Mouse (Mus musculus) lung, postnatal 0 days (tissue): Measurements from ENCODE around the gene Tmc6. TPM values are rescaled to one million over a fixed set of nuclear protein-coding genes. Genes with fewer than 3 reads are reported as not detected.

Source experiments
- ATAC-seq: fragments of 200-750 bp; cut with Nextera tagmentation; 2 replicates; pipeline ENCODE4 v1.8.0; 2017; ENCODE audit warnings: moderate library complexity
- DNase-seq: peaks from one replicate; pipeline ENCODE4 v3.0.0-alpha.2; 2016; ENCODE audit warnings: low spot score
- H3K27ac ChIP-seq: fragments of 300-500 bp; sonication (generic); 2 replicates; pipeline ENCODE4 v1.5.1; 2014; ENCODE audit warnings: antibody characterized with exemption, mild to moderate bottlenecking, low read length, mixed read lengths
- H3K27me3 ChIP-seq: fragments of 300-500 bp; sonication (generic); replicated peaks from 2 replicates; pipeline ENCODE4 v1.6.1; 2014; ENCODE audit warnings: low read length, mixed read lengths; ENCODE audit not compliant: insufficient read depth
- H3K36me3 ChIP-seq: fragments of 300-500 bp; sonication (generic); 2 replicates; pipeline ENCODE4 v1.6.1; 2014; ENCODE audit warnings: low read length, mixed read lengths; ENCODE audit not compliant: insufficient read depth
- H3K4me1 ChIP-seq: fragments of 300-500 bp; sonication (generic); 2 replicates; pipeline ENCODE4 v1.6.1; 2014; ENCODE audit warnings: antibody characterized with exemption, low read depth, low read length, mixed read lengths; ENCODE audit not compliant: insufficient read depth
- H3K4me2 ChIP-seq: fragments of 300-500 bp; sonication (generic); replicated peaks from 2 replicates; pipeline ENCODE4 v1.6.1; 2014; ENCODE audit warnings: low read depth, mild to moderate bottlenecking, low read length, moderate library complexity, mixed read lengths
- H3K4me3 ChIP-seq: fragments of 300-500 bp; sonication (generic); 2 replicates; pipeline ENCODE4 v1.5.1; 2014; ENCODE audit warnings: low read depth, low read length
- H3K9ac ChIP-seq: fragments of 300-500 bp; sonication (generic); replicated peaks from 2 replicates; pipeline ENCODE4 v1.6.1; 2014; ENCODE audit warnings: low read depth, mild to moderate bottlenecking
- H3K9me3 ChIP-seq: fragments of 300-500 bp; sonication (generic); 2 replicates; pipeline ENCODE4 v1.6.1; 2016; ENCODE audit warnings: low read length, mixed read lengths
- CTCF ChIP-seq: IDR thresholded peaks from 2 replicates; pipeline ENCODE4 v1.5.1; 2016; ENCODE audit warnings: antibody characterized with exemption, mild to moderate bottlenecking
- EP300 ChIP-seq: IDR thresholded peaks from 2 replicates; pipeline ENCODE4 v1.6.1; 2016; ENCODE audit warnings: antibody characterized with exemption, mild to moderate bottlenecking, control low read depth
- WGBS: fragments of 180-500 bp; shearing (Covaris S2); extraction: QIAGEN DNeasy Blood & Tissue Kit; methylation state at CpG from one replicate; pipeline ENCODE4 v1.1.7; 2014; 5-methylcytosine and 5-hydroxymethylcytosine counted together
- polyA plus RNA-seq: library from polyadenylated mRNA; unstranded; fragments of >200 nt; fragmentation: Nextera tagmentation; extraction: Ambion mirVana; gene quantifications from 2 replicates; pipeline ENCODE4 v1.2.1, GENCODE M21; 2015

Gene Tmc6
- polyA plus RNA-seq, 1 experiment from 2014 or later: 34.8 TPM

DNA sequence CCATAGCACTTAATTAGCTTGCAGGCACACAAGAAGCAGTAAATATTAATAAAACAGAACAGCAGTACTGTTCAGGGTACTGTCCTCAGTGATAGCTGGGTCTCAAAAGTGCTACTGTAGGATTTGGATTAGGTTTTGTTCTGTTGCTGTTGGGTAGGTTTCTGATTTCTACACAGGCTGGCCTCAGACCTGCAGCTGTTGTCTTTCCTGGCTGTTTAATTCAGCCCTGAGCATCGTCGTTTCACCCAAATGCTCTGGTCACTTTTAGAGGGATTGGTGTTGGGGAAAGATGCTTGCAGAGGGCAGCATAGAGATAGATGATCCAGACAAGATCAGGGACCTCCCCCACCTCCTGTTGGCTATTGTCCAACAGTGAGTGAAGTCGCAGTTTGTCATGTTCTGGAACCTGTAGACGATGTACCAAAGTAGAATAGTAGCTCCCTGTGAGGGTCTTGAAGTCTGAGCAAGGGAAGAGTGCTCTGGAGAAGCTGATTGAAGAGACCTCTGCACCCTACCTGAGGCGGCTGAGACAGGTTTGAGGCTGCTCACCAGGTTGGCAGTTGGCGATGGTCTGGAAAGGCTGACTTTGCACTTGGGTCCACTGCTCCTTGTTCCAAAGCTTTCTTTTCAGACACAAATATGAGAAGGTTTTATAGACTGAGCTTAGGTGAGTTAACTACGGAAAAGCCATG is 52.1 kb downstream of the Tmc6 start:
- H3K9ac ChIP-seq: no peak overlapping the region
- no peaks in the 10 kb centered on the region for H3K9me3 ChIP-seq
- TF ChIP-seq EP300: no peak
- no peak for TF ChIP-seq CTCF
- H3K4me1 ChIP-seq: no peaks in the 10 kb centered on the region
- 73% methylated on average over 7 of the region's 7 CpGs for WGBS
- no peak overlapping the region for H3K4me3 ChIP-seq
- no peaks in the 10 kb centered on the region for H3K27me3 ChIP-seq
- ATAC-seq (peak; percentile 42), DNase-seq (no peak)
- H3K27ac ChIP-seq: peak overlapping the region; percentile 70
- H3K36me3 ChIP-seq: no peaks in the 10 kb centered on the region
- no peak overlapping the region for H3K4me2 ChIP-seq

DNA sequence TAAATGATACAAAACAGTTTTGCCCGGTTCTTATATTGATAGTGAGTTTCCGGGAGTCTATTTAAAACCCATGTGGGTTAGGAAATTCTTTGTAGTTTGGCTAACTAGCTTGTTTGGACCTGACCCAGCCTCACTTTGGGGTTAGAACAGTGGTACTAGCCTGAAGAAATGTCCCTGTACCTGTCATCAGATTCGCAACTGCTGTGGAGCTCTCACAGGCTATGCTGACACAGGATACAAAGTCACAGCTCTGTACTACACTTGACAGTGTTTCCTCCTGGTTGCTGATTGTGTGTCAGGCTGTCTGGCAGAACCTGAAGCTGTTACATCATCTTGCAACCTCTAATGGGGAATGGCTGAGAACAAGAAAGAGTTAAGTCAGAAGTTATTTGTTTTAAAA is 52.7 kb downstream of the Tmc6 start:
- H3K27ac ChIP-seq: peak overlapping the region; percentile 70; the same call in 1 of the 2 replicates
- H3K9ac ChIP-seq: no peak overlapping the region
- no peaks in the 10 kb centered on the region for H3K36me3 ChIP-seq
- H3K4me1 ChIP-seq: no peaks in the 10 kb centered on the region
- ATAC-seq (peak; percentile 85), DNase-seq (peak; percentile 86)
- no peak overlapping the region for H3K4me2 ChIP-seq
- TF ChIP-seq EP300 (0 out of 2 replicates have a peak, but pooled peaks have one; percentile 14), CTCF (no peak)
- H3K27me3 ChIP-seq: no peaks in the 10 kb centered on the region
- no peak overlapping the region for H3K4me3 ChIP-seq
- no peaks in the 10 kb centered on the region for H3K9me3 ChIP-seq
- WGBS: 58% methylated on average over 3 of the region's 3 CpGs

DNA sequence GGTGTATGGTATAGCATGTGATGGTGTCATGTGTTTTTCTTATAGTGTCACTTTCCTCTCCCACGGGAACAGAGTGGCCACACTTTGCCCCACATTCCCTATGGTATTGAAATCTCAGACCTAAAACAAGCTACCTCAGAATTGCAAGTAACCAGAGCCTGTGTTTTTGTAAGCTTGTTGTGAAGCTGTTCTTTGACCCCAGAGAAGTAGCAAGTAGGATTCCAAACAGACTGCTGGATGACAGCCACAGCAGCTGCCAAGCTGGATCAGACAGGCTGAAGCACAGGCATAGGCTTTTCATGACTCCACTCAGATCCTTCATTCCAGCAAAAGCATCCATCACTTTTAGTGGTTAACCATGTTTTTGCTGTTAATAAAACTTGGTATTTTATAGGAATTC is 53.2 kb downstream of the Tmc6 start:
- no peaks in the 10 kb centered on the region for H3K36me3 ChIP-seq

DNA sequence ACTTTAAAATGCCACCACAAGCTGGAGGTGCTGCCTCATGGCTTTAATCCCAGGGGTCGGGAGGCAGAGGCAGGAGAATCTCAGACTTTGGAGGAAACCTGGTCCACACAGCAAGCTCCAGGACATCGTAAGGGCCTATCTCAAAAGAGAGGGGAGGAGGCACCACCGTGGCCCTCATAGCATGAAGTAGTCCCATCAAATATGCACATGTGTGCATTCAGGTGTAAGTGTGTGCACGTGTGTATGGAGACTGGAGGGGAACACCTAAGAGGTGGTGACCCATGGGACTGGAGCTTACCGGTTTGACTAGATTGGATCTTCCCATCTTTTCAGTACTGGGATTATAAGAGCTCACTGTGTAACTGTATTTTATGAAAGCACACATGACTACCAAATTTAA is 53.8 kb downstream of the Tmc6 start:
- Histone ChIP-seq H3K27me3 (no peaks in the 10 kb centered on the region), H3K4me1 (no peaks in the 10 kb centered on the region), H3K9me3 (no peaks in the 10 kb centered on the region), H3K4me2 (no peak overlapping the region), H3K4me3 (no peak overlapping the region), H3K36me3 (peaks cover under 1% of the 10 kb centered on the region; the same call in 1 of the 2 replicates), H3K27ac (peak overlapping the region; percentile 68), H3K9ac (no peak overlapping the region)
- 83% methylated on average over 5 of the region's 5 CpGs for WGBS
- TF ChIP-seq CTCF (no peak), EP300 (no peak)
- no peak for ATAC-seq
- DNase-seq: no peak

More for the DNA sequence above, 53.2 kb downstream of the Tmc6 start:
- peak overlapping the region; percentile 68 for H3K27ac ChIP-seq
- no peak overlapping the region for H3K4me3 ChIP-seq
- no peaks in the 10 kb centered on the region for H3K4me1 ChIP-seq
- 43% methylated on average over 1 of the region's 1 CpGs for WGBS
- DNase-seq (peak; percentile 85), ATAC-seq (peak; percentile 74)
- H3K9ac ChIP-seq: no peak overlapping the region
- no peak overlapping the region for H3K4me2 ChIP-seq
- TF ChIP-seq CTCF: no peak
- TF ChIP-seq EP300: no peak
- H3K27me3 ChIP-seq: no peaks in the 10 kb centered on the region
- H3K9me3 ChIP-seq: no peaks in the 10 kb centered on the region

DNA sequence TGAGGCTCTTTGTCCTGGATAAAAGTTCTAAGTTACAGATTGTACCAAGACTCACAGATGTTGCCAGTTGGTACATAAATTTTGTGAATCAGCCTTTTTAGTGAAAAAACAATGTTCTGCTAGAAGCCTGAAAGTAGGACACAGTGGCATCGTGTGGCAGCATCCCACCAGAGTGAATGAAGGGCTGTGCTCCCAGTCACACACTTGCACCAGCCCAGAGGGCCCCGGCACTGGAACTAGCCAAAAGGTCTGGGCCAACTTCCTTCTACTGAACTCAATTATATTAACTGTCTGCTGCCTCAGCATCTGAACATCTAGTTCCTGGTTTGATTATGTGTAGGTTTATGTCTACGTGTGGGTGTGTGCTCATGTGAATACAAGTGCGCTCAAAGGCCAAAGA is 55.0 kb downstream of the Tmc6 start:
- H3K36me3 ChIP-seq: peaks cover 12% of the 10 kb centered on the region; the same call in 1 of the 2 replicates
- no peaks in the 10 kb centered on the region for H3K4me1 ChIP-seq
- no peaks in the 10 kb centered on the region for H3K27me3 ChIP-seq
- TF ChIP-seq CTCF (no peak), EP300 (no peak)
- no peak overlapping the region for H3K4me3 ChIP-seq
- no peaks in the 10 kb centered on the region for H3K9me3 ChIP-seq
- H3K9ac ChIP-seq: no peak overlapping the region
- ATAC-seq (no peak), DNase-seq (no peak)
- H3K27ac ChIP-seq: no peak overlapping the region
- WGBS: 85% methylated on average over 4 of the region's 4 CpGs
- no peak overlapping the region for H3K4me2 ChIP-seq

DNA sequence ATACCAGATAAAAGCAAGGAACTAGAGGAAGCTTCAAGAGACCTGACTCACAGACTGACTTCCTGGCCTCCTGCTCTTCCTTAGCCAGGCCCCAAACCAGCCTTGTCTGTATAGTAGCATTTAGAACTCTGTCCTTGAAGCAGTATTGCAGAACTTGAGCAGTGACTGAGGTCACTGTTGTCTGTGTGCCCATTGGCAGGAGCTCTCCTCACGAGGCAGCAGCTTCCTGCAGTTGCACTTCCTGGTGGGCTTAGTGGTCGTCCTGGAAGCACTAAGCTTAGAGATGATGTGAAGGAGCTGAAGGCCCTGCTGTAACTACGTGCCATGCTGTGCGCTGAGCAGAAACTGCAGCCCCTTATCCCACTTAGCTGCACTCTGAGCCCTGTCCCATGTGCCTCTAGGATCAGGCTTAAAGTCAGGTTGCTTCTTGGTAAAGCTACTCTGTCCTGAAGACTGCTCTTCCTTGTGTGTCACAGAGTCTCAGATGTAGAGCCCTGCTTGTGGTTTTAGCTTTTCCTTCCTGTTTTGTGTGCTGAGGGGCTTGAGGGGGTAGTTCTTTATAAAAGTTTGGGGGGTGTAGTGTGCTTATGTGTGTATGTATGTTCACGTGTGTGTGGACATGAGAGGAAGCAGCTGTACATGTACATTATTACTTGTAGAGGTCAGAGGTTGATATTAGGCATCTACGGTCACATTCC is 57.2 kb downstream of the Tmc6 start:
- Histone ChIP-seq H3K27me3 (no peaks in the 10 kb centered on the region), H3K4me3 (no peak overlapping the region), H3K4me1 (no peaks in the 10 kb centered on the region), H3K9me3 (no peaks in the 10 kb centered on the region), H3K36me3 (peaks cover 25% of the 10 kb centered on the region; the same call in 1 of the 2 replicates), H3K4me2 (no peak overlapping the region), H3K9ac (no peak overlapping the region), H3K27ac (no peak overlapping the region)
- 70% methylated on average over 6 of the region's 6 CpGs for WGBS
- DNase-seq: no peak
- TF ChIP-seq EP300 (no peak), CTCF (no peak)
- ATAC-seq: no peak
